Mouse (Mus musculus) lung, embryonic 15.5 days (tissue): ENCODE measurements at regions not wholly inside any gene's neighbourhood (a gene's known extent, or its start where the extent isn't known, plus 50 kb on each side); places are given as distances from the start of the nearest gene placed in this dataset.

Source experiments
- ATAC-seq: fragments of 200-750 bp; cut with Nextera tagmentation; 2 replicates; pipeline ENCODE4 v1.8.0; 2017; ENCODE audit warnings: moderate number of reproducible peaks, borderline replicate concordance; ENCODE audit not compliant: low FRiP score, low TSS enrichment; ENCODE audit errors: extremely low read depth
- H3K27ac ChIP-seq: fragments of 300-500 bp; sonication (generic); 2 replicates; pipeline ENCODE4 v1.5.1; 2015; ENCODE audit warnings: moderate library complexity, mild to moderate bottlenecking, inconsistent platforms
- H3K27me3 ChIP-seq: fragments of 300-500 bp; sonication (generic); 2 replicates; pipeline ENCODE4 v1.6.1; 2015; ENCODE audit warnings: inconsistent platforms
- H3K36me3 ChIP-seq: fragments of 300-500 bp; sonication (generic); 2 replicates; pipeline ENCODE4 v1.6.1; 2015; ENCODE audit warnings: inconsistent platforms
- H3K4me1 ChIP-seq: fragments of 300-500 bp; sonication (generic); 2 replicates; pipeline ENCODE4 v1.6.1; 2015; ENCODE audit warnings: inconsistent platforms
- H3K4me2 ChIP-seq: fragments of 300-500 bp; sonication (generic); 2 replicates; pipeline ENCODE4 v1.6.1; 2015; ENCODE audit warnings: inconsistent platforms, mild to moderate bottlenecking, moderate library complexity
- H3K4me3 ChIP-seq: fragments of 300-500 bp; sonication (generic); 2 replicates; pipeline ENCODE4 v1.5.1; 2015; ENCODE audit warnings: mild to moderate bottlenecking, inconsistent platforms
- H3K9ac ChIP-seq: fragments of 300-500 bp; sonication (generic); 2 replicates; pipeline ENCODE4 v1.6.1; 2015; ENCODE audit warnings: inconsistent platforms
- H3K9me3 ChIP-seq: fragments of 300-500 bp; sonication (generic); 2 replicates; pipeline ENCODE4 v1.6.1; 2016; ENCODE audit warnings: inconsistent platforms
- WGBS: fragments of 180-500 bp; shearing (Covaris S2); methylation state at CpG from one replicate; pipeline ENCODE4 v1.1.7; 2015; 5-methylcytosine and 5-hydroxymethylcytosine counted together

GRCm38 (mm10) chr4:64632189-64632588 is 491.8 kb upstream of the Pappa start:
- no peaks in the 10 kb centered on the region for H3K27me3 ChIP-seq
- no peaks in the 10 kb centered on the region for H3K36me3 ChIP-seq
- H3K4me1 ChIP-seq, result no peaks in the 10 kb centered on the region
- H3K4me2 ChIP-seq, result no peak overlapping the region
- H3K27ac ChIP-seq, result no peak overlapping the region
- H3K9ac ChIP-seq, result no peak overlapping the region
- WGBS, result 59% methylated on average over 1 of the region's 1 CpGs
- no peaks in the 10 kb centered on the region for H3K9me3 ChIP-seq
- no peak overlapping the region for H3K4me3 ChIP-seq
- no peak for ATAC-seq

- 80% methylated on average over 2 of the region's 2 CpGs for whole genome bisulfite sequencing
- H3K4me2 ChIP-seq, result no peak overlapping the region
- no peaks in the 10 kb centered on the region for H3K27me3 ChIP-seq
- no peak overlapping the region for H3K4me3 ChIP-seq
- no peak overlapping the region for H3K27ac ChIP-seq
- no peak overlapping the region for H3K9ac ChIP-seq
- no peak for ATAC-seq
- H3K36me3 ChIP-seq, result no peaks in the 10 kb centered on the region
- no peaks in the 10 kb centered on the region for H3K9me3 ChIP-seq
- no peaks in the 10 kb centered on the region for H3K4me1 ChIP-seq
Measured at GRCm38 (mm10) chr4:64635256-64635962, 488.6 kb upstream of the Pappa start.

DNA sequence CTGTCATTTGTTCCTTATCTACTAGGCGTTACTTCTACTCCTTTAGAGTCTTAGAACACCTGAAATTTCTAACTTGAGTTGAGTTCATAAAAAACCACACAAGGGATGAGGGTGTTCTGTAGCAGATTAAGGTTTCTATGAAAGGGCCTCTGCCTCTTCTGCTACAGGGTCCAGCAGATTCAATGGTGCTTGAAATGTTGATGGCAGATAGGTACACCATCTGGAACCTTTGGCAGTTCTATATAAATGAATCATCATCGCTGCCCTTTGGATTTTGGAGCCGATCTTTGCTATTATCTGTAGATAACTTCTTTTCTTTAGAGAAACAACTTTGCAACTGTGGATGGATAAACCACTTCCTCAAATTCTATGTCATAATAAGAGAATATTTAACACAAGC is 483.9 kb upstream of the Pappa start:
- Histone ChIP-seq H3K9ac (no peak overlapping the region), H3K27ac (no peak overlapping the region), H3K4me2 (no peak overlapping the region), H3K4me1 (no peaks in the 10 kb centered on the region), H3K9me3 (no peaks in the 10 kb centered on the region), H3K4me3 (no peak overlapping the region), H3K36me3 (no peaks in the 10 kb centered on the region), H3K27me3 (no peaks in the 10 kb centered on the region)
- WGBS, result 77% methylated on average over 3 of the region's 3 CpGs
- no peak for ATAC-seq

GRCm38 (mm10) chr4:64640976-64641375 is 483.0 kb upstream of the Pappa start:
- Histone ChIP-seq H3K9me3 (no peaks in the 10 kb centered on the region), H3K36me3 (no peaks in the 10 kb centered on the region), H3K27ac (no peak overlapping the region), H3K4me1 (no peaks in the 10 kb centered on the region), H3K4me3 (no peak overlapping the region), H3K9ac (no peak overlapping the region), H3K27me3 (no peaks in the 10 kb centered on the region), H3K4me2 (no peak overlapping the region)
- ATAC-seq, result no peak
- WGBS, result 63% methylated on average over 1 of the region's 1 CpGs

DNA sequence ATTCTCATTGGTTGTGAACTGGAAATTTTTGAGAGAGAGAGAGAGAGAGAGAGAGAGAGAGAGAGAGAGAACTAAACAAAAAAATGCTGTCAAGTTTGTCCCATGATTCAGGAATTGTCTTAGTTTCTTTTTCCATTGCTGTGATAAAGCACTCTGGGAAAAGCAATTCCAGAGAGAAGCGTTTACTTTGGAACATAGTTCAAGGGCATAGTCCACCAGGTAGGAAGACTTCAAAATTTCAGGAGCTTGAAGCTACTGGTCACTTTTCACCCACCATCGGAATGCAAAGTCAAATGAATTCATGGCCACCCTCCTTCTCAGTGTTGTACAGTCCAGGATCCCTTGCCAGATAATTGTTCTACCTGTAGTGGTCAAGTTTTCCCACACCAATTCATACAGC is 478.8 kb upstream of the Pappa start:
- Histone ChIP-seq H3K27me3 (no peaks in the 10 kb centered on the region), H3K9me3 (no peaks in the 10 kb centered on the region), H3K4me2 (no peak overlapping the region), H3K36me3 (no peaks in the 10 kb centered on the region), H3K4me1 (no peaks in the 10 kb centered on the region), H3K9ac (no peak overlapping the region), H3K4me3 (no peak overlapping the region), H3K27ac (no peak overlapping the region)
- ATAC-seq, result no peak
- 85% methylated on average over 2 of the region's 2 CpGs for WGBS

GRCm38 (mm10) chr4:64654157-64654556 is 469.8 kb upstream of the Pappa start:
- Histone ChIP-seq H3K27me3 (no peaks in the 10 kb centered on the region), H3K9ac (no peak overlapping the region), H3K4me2 (no peak overlapping the region), H3K36me3 (no peaks in the 10 kb centered on the region), H3K4me3 (no peak overlapping the region), H3K9me3 (no peaks in the 10 kb centered on the region), H3K27ac (no peak overlapping the region), H3K4me1 (no peaks in the 10 kb centered on the region)
- ATAC-seq, result no peak
- 72% methylated on average over 3 of the region's 3 CpGs for WGBS

- Histone ChIP-seq H3K27ac (no peak overlapping the region), H3K36me3 (no peaks in the 10 kb centered on the region), H3K4me2 (no peak overlapping the region), H3K4me3 (no peak overlapping the region), H3K4me1 (no peaks in the 10 kb centered on the region), H3K27me3 (no peaks in the 10 kb centered on the region), H3K9ac (no peak overlapping the region), H3K9me3 (no peaks in the 10 kb centered on the region)
- ATAC-seq, result no peak
Measured at GRCm38 (mm10) chr4:64655534-64655933, 468.4 kb upstream of the Pappa start.

- 83% methylated on average over 2 of the region's 2 CpGs for WGBS
- ATAC-seq, result no peak
- H3K4me1 ChIP-seq, result no peaks in the 10 kb centered on the region
- H3K9ac ChIP-seq, result no peak overlapping the region
- H3K4me3 ChIP-seq, result no peak overlapping the region
- H3K27me3 ChIP-seq, result no peaks in the 10 kb centered on the region
- H3K9me3 ChIP-seq, result no peaks in the 10 kb centered on the region
- no peak overlapping the region for H3K27ac ChIP-seq
- no peaks in the 10 kb centered on the region for H3K36me3 ChIP-seq
- H3K4me2 ChIP-seq, result no peak overlapping the region
Measured at GRCm38 (mm10) chr4:64663722-64664121, 460.3 kb upstream of the Pappa start.

- H3K4me2 ChIP-seq, result no peak overlapping the region
- no peaks in the 10 kb centered on the region for H3K27me3 ChIP-seq
- no peak overlapping the region for H3K4me3 ChIP-seq
- 44% methylated on average over 3 of the region's 3 CpGs for WGBS
- no peak overlapping the region for H3K9ac ChIP-seq
- no peaks in the 10 kb centered on the region for H3K9me3 ChIP-seq
- H3K4me1 ChIP-seq, result no peaks in the 10 kb centered on the region
- H3K27ac ChIP-seq, result no peak overlapping the region
- ATAC-seq, result no peak
- no peaks in the 10 kb centered on the region for H3K36me3 ChIP-seq
Measured at GRCm38 (mm10) chr4:64667998-64668397, 456.0 kb upstream of the Pappa start.

- Histone ChIP-seq H3K27ac (no peak overlapping the region), H3K27me3 (no peaks in the 10 kb centered on the region), H3K9ac (no peak overlapping the region), H3K9me3 (no peaks in the 10 kb centered on the region), H3K4me3 (no peak overlapping the region), H3K36me3 (no peaks in the 10 kb centered on the region), H3K4me1 (no peaks in the 10 kb centered on the region), H3K4me2 (no peak overlapping the region)
- 72% methylated on average over 2 of the region's 2 CpGs for WGBS
- no peak for ATAC-seq
Measured at GRCm38 (mm10) chr4:64669722-64670121, 454.3 kb upstream of the Pappa start.

DNA sequence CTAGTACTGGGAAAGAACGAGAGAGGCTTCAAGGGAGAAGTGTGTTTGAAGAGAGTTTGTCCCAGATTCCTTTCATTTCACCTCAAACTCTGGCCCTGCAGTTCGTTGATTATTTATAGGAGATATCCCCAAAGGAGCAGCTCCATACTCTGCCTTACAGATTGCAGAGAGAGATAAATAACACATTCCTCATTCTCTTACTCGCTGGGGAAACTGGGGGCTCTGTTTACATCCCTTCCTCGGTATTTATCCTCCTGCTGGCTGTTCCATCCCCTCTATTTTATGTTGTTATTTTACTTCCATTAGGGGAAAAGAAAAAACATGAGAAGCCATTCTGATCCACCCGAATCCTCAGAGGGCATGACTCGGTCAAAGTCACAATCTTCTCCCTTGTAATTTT is 447.5 kb upstream of the Pappa start:
- ATAC-seq, result no peak
- 31% methylated on average over 6 of the region's 6 CpGs for WGBS

GRCm38 (mm10) chr4:64676881-64677280 is 447.1 kb upstream of the Pappa start:
- WGBS, result 68% methylated on average over 5 of the region's 5 CpGs
- no peak for ATAC-seq

More for the DNA sequence above, 447.5 kb upstream of the Pappa start:
- Histone ChIP-seq H3K9me3 (no peaks in the 10 kb centered on the region), H3K4me1 (no peaks in the 10 kb centered on the region), H3K27ac (no peak overlapping the region), H3K4me3 (no peak overlapping the region), H3K27me3 (no peaks in the 10 kb centered on the region), H3K36me3 (no peaks in the 10 kb centered on the region), H3K4me2 (no peak overlapping the region), H3K9ac (no peak overlapping the region)

GRCm38 (mm10) chr4:64684654-64685053 is 439.3 kb upstream of the Pappa start:
- H3K4me2 ChIP-seq, result no peak overlapping the region
- H3K36me3 ChIP-seq, result no peaks in the 10 kb centered on the region
- no peak overlapping the region for H3K4me3 ChIP-seq
- no peak overlapping the region for H3K9ac ChIP-seq
- 60% methylated on average over 1 of the region's 1 CpGs for WGBS
- no peaks in the 10 kb centered on the region for H3K9me3 ChIP-seq
- no peaks in the 10 kb centered on the region for H3K4me1 ChIP-seq
- ATAC-seq, result no peak
- no peak overlapping the region for H3K27ac ChIP-seq
- no peaks in the 10 kb centered on the region for H3K27me3 ChIP-seq

More at GRCm38 (mm10) chr4:64676881-64677280, 447.1 kb upstream of the Pappa start:
- Histone ChIP-seq H3K9ac (no peak overlapping the region), H3K27me3 (no peaks in the 10 kb centered on the region), H3K27ac (no peak overlapping the region), H3K4me2 (no peak overlapping the region), H3K36me3 (no peaks in the 10 kb centered on the region), H3K4me3 (no peak overlapping the region), H3K4me1 (no peaks in the 10 kb centered on the region), H3K9me3 (no peaks in the 10 kb centered on the region)
